Mouse (Mus musculus): ENCODE measurements around the gene Smim14.

GRCm38 (mm10) chr5:65422803-65423202 lies 114.2 kb downstream of the Smim14 start:
- TF ChIP-seq POLR2A (IDR thresholded peaks at IDR 0.05; ENCODE audit: borderline replicate concordance, insufficient read depth, low read length) (no peak), CTCF (IDR thresholded peaks at IDR 0.05; ENCODE audit: borderline replicate concordance, insufficient read depth, low read depth, low read length) (no peak)

All from cerebellum, adult 2 months (tissue).